Mouse (Mus musculus) mesoderm, embryonic 11.5 days (tissue): ENCODE measurements at regions not wholly inside any gene's neighbourhood (a gene's known extent, or its start where the extent isn't known, plus 50 kb on each side); places are given as distances from the start of the nearest gene placed in this dataset.
A peak's percentile ranks its signal among the peaks of the same experiment; 100 is the strongest.

Experiments
- DNase-seq: peaks from one replicate; pipeline ENCODE4 v3.0.0-alpha.2; 2012; ENCODE audit warnings: low read depth, low spot score

DNA sequence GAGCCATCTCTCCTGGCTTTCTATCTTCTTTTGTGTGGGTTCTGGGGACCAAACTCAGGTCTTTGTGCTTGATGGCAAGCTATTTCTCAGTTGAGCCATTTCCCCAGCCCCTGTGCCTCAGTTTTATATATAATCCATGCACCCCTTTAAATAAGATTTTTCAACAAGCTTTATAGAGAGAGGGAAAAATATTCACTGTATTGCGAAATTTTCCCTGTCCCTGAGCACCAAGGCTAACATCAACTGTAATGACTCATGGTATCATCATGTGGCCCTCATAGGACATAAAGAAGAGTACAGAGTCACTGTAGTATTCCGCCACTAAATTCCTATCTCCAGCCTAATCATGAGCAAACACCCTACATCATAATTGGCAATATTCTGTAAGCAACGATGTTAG lies 142.4 kb upstream of the Dock1 start:
- no peak for DNase-seq

DNA sequence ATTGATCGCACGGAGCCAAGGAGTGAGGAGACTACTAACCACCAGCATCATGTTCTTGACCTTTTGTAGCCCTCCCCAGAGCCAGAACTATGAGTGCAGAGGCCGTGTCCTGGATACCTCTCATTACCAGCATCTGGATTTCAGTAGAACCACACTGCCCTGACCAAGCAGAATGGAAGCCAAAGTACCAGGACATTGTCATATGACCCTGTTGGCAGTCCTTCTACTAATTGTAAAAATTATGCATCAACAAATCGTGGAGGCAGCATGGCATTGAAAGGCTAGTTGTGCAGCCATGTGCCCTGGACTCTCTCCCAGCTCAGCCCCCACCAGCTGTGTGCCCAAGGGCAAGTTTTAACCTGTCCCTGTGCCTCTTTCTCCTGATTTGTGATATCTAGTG lies 135.6 kb upstream of the Dock1 start:
- DNase-seq, result no peak

DNA sequence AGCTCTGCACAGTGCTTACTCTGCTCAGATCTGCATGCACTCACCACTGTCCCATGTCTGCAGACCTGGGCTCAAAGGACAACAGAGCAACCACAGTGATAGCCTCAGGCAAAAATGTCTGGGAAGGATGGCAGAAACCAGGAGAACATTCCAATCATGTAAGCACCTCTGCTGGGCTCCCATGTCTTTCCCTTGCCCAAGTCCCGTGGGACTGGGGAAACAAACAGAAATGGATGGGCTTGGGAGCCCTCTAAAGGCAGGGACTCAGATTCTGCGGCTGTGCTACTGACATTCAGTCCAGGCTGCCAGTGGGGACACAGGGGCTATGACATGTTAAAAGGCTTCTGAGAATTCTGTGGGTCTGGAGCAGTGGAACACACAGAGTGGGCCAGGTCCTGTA lies 128.8 kb upstream of the Dock1 start:
- no peak for DNase-seq

DNA sequence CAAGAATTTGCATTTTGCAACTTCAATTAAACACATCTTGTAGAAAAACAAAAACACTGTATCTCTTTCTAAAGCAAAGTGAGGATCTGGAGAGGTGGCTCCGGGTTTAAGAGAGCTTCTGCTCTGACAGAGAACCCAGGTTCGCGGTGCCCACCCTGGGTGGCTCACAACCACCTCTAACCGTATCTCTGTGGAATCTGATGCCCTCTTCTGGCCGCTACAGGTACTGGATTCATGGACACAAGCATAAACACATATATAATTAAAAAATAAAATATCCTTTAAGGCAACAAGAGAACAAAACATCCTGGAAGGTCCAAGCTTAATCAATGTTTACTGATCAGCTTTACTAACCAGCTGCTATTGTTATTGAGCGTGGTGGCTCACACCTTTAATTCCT lies 124.3 kb upstream of the Dock1 start:
- no peak for DNase-seq

DNA sequence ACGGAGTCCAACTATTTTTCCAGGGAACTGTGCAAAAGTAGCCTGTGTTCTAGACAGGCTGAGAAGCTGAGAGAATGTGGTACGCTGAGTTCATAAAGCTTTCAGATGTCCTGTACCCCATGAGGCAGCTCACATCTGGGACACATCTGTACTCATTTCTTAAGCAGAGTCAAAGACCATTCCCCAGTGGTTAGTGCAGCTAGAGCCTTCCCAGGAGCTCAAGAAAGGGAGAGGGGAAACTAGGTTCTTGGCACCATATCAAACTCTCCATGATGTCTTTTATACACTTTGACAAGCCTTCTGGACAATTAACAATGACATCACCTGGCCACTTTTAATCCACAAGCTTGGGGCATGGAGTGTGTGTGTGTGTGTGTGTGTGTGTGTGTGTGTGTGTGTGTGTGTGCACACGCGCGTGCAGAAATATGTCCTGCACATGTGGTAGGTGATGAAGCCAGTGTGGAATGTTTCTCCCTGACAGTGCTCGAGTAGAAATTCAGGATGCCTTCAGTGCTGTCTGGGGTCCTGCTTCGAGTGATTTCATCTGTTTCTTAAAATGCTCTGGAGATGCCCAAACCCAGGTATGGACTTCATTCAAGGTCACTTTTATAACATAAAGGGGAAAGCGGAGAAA lies 121.1 kb upstream of the Dock1 start:
- peak; percentile 19 for DNase-seq

DNA sequence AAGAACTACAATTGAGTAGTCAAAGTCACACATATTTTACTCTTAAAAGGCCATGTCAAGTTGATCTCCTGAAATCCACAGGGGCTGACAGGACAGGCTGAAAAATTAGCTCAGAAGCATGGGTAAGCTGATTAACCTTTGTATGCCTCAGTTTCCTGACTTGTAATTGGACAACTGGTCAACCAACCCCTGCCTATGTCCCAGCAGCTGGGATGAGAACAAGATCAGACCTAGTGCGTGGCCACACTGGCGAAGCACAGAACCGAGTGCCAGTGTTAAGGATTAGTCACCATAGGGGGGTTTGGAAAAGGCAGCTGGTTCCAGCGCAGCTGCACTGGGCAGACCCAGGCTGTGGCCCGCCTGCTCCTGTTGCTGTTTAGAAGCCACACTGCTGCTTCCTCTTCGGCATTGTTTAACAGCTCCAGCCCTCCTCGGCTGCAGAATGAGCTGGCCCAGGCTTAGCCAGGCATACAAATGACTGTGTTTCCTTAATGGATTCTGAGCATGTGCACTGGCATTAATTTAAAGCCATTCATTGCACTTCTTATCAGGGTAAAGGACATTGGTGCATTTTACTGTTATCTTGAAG lies 120.1 kb upstream of the Dock1 start:
- DNase-seq, result peak; percentile 21

DNA sequence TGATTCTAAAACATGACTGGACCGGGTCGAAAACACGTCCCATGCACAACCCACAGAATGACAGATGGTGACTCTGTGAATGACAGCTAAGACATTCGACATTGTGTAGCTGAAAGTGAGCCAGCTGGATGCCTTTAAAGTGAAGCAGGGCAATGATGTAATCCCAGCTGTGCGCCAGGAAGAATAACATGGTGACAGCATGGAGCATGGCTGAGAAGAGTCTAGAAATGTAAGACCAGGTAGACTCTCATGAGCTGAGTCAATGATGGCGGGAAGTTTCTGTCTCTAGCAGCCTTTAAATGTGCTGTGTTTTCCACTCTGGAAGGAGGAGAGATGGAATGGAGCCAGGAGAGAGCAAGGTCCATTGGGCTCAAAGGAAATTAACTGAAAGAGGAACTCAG lies 118.4 kb upstream of the Dock1 start:
- DNase-seq, result no peak

DNA sequence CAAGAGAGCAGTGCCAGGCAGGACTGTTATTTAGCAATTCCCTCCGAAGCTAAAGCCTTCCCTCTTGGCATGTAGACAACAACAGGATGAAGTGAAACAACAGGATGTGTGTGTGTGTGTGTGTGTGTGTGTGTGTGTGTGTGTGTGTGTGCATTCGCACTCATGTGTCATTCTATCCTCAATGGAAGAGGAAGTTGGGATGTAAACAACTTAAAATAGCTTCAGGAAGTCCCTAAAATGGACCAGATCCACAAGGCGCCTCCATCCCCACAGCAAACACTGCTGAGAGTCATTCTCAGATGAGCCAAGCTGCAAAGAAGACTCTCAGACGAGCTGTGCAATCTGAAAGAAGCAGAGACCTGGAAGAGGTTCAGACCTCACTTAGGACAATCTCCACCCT lies 114.4 kb upstream of the Dock1 start:
- no peak for DNase-seq

DNA sequence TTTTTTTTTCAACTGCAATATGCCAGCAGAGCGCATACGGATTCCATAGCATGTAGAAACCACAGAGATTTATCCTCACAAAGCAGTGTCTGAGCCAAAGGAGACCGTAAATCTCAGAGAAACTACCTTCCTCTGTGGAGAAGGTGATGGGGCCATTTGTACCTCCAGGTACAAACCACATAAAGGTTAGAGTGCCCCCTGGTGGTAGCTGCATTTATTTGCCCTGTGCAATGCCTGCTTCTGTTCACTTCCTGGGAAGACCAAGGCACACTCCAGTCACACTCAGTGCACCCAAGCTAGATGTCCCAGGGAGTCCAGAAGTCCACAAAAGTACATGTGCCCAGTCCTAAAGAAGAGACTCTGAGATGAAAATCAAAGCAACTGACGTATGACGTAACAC lies 104.1 kb upstream of the Dock1 start:
- DNase-seq, result peak; percentile 77

DNA sequence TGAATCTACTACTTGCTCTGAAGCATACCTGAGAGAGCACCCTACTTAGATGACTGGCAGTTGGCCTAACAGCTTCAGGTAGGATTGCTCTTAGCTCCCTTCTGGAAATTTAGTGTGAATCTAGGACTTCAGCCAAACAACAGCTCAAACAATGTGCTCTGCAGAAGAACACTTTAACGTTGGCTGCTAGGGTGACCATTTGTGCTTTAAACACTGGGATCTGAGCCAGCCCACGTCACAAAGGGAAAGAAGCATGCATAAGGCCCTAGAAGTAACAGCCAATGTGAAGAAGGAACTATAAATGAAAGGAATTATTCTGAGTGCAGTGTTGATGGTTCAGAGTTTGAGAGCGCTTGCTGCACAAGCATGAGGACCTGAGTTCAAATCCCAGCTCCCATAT lies 101.2 kb upstream of the Dock1 start:
- no peak for DNase-seq

DNA sequence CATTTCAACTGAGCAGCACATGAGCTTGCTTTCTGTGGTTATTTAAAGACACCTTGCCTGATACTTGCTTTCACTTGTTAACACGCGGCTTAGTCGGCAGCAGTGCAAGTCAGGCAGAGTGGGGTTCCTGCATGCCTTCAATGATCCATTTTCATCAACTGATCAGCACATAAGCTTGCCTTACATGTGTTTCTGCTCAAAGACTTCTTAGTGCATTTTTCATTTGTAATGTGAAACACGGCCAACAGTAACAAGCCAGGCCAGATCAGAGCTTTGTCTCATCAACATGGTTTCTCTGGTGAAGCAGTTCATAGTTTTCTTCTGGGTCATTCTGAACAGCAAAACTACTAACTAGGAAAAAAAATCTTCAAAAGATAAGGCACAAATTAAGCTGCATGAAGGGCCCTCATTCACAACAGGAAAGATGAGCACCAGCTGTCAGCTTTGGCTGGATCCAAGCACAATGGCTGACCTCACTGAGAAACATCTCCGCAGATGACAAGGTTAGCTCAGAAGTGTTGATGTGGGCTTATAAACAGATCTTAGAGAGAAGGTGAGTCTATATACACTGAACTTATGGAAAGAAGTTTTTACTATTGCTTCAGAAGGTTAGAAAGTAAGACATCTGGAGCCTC lies 100.2 kb upstream of the Dock1 start:
- DNase-seq, result no peak

DNA sequence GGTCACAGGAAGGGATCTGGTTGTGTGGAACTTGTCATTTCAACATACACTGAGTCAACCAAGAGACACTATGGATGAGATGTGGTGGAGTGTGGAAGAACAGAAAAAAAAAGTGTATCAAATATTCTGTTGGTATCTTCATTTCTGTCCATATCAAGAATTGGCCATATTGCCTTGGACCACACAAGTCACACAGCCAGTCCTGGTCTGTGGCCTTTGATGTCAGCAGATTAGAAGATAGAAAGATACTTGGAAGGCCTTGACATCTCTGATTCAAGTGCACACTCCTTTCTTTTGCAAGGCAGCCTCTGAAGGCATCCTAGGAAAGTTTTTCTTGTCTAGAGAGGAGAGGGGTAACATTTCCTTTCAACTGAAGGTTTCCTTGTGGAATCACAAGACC lies 88.7 kb upstream of the Dock1 start:
- no peak for DNase-seq

DNA sequence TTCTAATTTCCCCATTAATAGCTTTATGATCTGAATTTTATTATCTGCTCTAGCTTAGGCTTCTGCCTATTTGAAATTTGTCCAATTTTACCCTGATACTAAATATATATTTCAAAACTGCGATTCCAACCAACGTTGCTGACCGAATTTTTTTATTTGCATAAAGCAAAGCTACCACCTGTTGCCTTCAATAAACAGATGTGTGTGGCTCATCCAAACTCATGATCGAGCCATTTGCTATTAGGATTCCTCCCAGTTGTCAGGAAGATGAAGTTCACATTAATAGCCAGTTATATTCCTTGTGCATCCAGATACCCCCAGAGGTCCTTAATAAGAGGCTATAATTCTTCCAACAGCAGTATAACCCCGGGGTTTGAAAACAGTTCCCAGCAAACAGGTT lies 85.0 kb upstream of the Dock1 start:
- DNase-seq, result no peak

DNA sequence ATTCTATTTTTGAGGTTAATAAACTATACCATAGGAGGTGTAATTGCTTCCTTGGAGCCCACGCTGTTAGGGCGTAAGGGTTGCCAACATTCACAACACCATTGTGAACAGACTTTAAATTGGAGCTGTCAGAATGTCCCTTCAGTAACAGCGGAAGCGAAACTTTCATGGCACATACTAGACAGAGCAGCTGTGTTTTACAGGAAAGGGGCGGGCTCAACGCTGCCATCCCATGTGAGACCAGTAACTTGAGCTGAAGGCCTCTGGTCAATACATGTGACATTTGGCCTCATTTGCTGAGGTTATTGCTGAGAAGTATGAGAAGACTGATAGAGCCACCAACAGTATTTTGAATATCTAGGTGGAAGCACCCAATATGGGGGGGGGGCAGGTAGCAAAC lies 83.5 kb upstream of the Dock1 start:
- DNase-seq, result no peak

DNA sequence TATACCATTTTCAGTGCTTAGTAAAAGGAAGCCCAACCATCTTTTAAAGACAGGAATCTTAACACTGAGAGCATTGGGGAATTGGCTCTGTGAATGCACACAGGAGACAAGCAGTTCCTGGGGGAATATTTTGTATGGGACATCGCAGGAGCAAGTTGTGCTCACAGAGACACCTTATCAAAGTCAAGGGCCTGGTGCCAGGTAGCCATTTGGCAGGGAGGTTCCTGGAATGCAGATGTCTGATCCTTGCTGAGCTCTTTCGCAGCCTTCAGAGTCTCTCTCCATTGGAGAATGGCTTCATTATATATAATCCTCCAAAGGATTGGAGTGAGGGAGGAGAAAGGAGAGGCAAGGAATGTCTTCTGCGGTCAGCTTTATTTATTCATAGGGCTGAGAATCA lies 62.6 kb upstream of the Dock1 start:
- DNase-seq, result no peak

DNA sequence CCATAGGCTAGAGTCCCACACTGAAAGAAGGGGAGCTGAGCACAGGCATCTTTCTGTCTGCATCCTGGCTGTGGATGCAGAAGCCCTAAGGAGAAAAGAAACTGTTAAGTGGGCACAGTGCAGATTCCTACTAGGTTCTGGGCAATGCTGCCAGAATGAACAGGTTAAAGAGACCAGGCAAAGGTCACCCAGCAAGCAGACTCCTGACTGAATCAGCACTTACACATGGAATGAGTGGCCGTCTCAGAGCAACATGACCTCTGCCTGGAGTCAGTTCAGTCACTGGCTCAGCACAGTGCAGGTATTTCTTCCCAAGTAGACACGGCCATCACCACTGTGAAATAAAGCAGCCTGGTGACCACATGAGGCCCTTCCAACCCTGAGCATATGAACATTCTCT lies 60.3 kb upstream of the Dock1 start:
- DNase-seq, result no peak

DNA sequence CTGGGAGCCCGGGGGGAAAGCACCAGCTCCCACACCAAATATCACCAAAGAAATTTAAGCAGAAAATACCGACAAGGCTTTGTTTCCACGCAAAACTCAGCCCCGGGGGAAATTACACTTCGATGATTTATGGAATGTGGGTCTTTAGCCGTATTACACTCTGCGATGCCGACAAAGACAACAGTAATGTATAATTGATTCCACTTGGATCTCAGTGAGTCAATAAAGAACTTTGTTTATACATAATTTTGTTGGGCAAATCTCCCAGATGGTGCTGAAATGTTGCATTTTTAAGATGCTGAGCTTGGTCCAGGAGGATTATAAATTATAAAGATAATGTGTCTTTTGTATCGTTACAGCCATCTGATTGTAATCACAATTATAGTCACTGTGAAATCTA lies 59.1 kb upstream of the Dock1 start:
- peak; percentile 32 for DNase-seq

DNA sequence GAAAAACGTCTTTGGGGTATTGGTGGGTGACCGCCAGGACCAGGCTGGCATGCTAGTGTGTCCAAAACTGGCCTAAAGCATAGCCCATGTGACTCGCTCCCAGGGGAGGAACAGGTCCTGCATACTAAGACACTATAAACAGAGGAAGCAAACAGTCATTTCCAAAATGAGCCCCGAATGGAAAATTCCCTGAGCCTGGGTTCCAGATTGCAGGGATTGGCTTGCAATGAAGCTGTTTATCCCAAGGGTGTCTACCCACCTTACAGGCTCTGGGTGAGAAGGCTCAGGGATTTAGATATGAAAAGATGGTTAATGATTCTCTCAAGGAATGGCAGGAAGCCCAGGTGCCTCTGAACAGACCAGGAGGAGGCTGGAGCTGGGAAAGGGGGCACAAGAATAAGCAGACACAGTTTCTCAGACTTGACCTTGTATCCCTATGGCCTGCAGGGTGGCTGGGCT lies 58.2 kb upstream of the Dock1 start:
- no peak for DNase-seq

DNA sequence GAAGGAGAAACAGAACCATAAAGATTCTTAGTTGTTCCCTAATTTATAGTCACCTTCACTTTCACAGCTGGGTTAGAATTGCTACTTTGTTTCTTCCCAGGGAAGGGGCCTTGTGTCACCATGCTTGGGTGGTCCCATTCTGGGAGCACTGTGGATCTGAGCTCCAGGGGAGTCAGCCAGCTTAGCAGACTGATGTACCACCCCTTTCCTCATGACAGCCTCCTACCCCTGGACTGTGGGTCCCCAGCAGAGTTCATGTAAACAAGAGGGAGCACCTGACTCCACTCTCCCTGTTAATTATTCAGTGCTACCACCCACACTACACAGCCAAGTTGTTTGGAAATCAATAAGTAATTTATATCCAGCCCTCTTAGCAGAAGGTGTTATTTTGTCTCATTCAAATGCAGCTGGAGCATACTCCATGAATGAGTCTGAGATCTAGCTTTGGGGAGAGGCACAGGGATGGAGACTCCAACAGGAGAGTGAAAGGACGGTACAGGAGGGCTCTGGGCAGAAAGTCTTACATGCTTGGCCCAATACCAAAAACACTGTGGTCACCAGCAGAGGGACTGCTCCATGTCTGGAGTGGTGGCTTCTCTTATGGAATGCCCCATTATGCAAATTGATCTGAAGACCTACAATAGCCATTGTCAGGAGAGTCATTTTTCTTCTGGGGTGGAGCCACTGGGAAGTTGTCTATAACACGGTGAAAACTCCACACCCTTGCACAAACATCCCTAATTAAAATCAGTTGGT lies 51.1 kb upstream of the Dock1 start:
- peak; percentile 17 for DNase-seq

DNA sequence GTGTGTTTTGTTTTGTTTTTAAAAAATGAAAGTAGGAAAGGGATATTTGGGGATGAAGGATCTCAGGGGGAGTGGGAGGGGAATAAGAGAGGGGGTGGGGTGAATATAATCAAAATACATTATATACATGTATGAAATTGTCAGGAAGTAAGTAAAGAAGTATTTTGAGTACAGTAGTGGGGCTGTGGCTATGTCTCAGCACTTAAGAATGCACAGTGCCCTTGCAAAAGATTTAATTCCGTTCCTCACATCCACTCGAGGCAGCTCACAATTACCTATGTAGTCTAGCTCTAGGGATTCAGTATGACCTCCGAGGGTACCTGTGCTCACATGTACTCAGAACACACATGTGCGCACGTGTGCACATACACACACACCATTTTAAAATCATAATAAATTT lies 50.4 kb upstream of the Dock1 start:
- no peak for DNase-seq
